Mouse (Mus musculus) small intestine, adult 2 months (tissue): ENCODE results near the gene Timm50. TPM values are rescaled to one million over a fixed set of nuclear protein-coding genes. Genes with fewer than 3 reads are reported as not detected.

ENCODE experiments used
- H3K27ac ChIP-seq: fragments of 200-500 bp; 2 replicates; pipeline ENCODE4 v1.5.1; 2012; ENCODE audit warnings: low read depth, low read length, control low read depth, inconsistent platforms; ENCODE audit not compliant: insufficient read depth
- H3K27me3 ChIP-seq: fragments of 200-500 bp; 2 replicates; pipeline ENCODE4 v1.6.1; 2012; ENCODE audit warnings: mild to moderate bottlenecking, moderate library complexity, low read length, inconsistent platforms; ENCODE audit not compliant: control insufficient read depth, insufficient read depth
- H3K36me3 ChIP-seq: fragments of 200-500 bp; 2 replicates; pipeline ENCODE4 v1.6.1; 2012; ENCODE audit warnings: mild to moderate bottlenecking, low read length, control low read depth, inconsistent platforms; ENCODE audit not compliant: control insufficient read depth, insufficient read depth
- H3K4me1 ChIP-seq: fragments of 200-500 bp; 2 replicates; pipeline ENCODE4 v1.6.1; 2012; ENCODE audit warnings: low read length, inconsistent platforms, mixed read lengths; ENCODE audit not compliant: control insufficient read depth, insufficient read depth, insufficient read length
- H3K4me3 ChIP-seq: fragments of 200-500 bp; 2 replicates; pipeline ENCODE4 v1.5.1; 2012; ENCODE audit warnings: low read depth, mild to moderate bottlenecking, control low read depth, inconsistent platforms, low read length, moderate library complexity
- CTCF ChIP-seq: fragments of 200-500 bp; IDR thresholded peaks from 2 replicates; pipeline ENCODE4 v1.5.1; 2012; ENCODE audit warnings: low read depth, mild to moderate bottlenecking, control low read depth, inconsistent platforms, low read length, moderate library complexity, mixed read lengths; ENCODE audit not compliant: insufficient replicate concordance, insufficient read length; ENCODE audit errors: extremely low read depth
- POLR2A ChIP-seq: fragments of 200-500 bp; IDR thresholded peaks from 2 replicates; pipeline ENCODE4 v1.6.1; 2012; ENCODE audit warnings: low read depth, mild to moderate bottlenecking, control low read depth, inconsistent platforms, low read length, moderate library complexity
- WGBS: fragments of 180-500 bp; shearing (Covaris S2); methylation state at CpG from one replicate; pipeline ENCODE4 v1.1.7; 2018; 5-methylcytosine and 5-hydroxymethylcytosine counted together
- polyA plus RNA-seq: library from polyadenylated mRNA; depleted of rRNA; stranded (reverse); fragments of >200 nt; gene quantifications from 2 replicates; pipeline ENCODE4 v1.2.3, GENCODE M21; 2012

Timm50 gene
- polyA plus RNA-seq, 1 experiment = 62.7 TPM

- no peaks in the 10 kb centered on the region for H3K36me3 ChIP-seq
- peaks cover 10% of the 10 kb centered on the region for H3K4me1 ChIP-seq
- H3K27me3 ChIP-seq = peaks cover 48% of the 10 kb centered on the region
- H3K27ac ChIP-seq = no peak overlapping the region
- no peak overlapping the region for H3K4me3 ChIP-seq
- 1% methylated on average over 18 of the region's 18 CpGs for WGBS
- TF ChIP-seq CTCF = no peak
- TF ChIP-seq POLR2A = no peak
These were observed 21.7 kb downstream of the Timm50 start for GRCm38 (mm10) chr7:28290165-28290564.

GRCm38 (mm10) chr7:28280630-28281029, 31.2 kb downstream of the Timm50 start:
- WGBS = 73% methylated on average over 7 of the region's 7 CpGs
- H3K27ac ChIP-seq = no peak overlapping the region
- H3K27me3 ChIP-seq = no peaks in the 10 kb centered on the region
- H3K4me3 ChIP-seq = no peak overlapping the region
- H3K4me1 ChIP-seq = peaks cover 2% of the 10 kb centered on the region
- no peak for TF ChIP-seq POLR2A
- TF ChIP-seq CTCF = no peak
- no peaks in the 10 kb centered on the region for H3K36me3 ChIP-seq

- Histone ChIP-seq H3K27me3 (no peaks in the 10 kb centered on the region), H3K4me1 (peaks cover 2% of the 10 kb centered on the region), H3K27ac (no peak overlapping the region), H3K36me3 (no peaks in the 10 kb centered on the region), H3K4me3 (peak overlapping the region; percentile 76)
- 85% methylated on average over 7 of the region's 7 CpGs for WGBS
- no peak for TF ChIP-seq POLR2A
- TF ChIP-seq CTCF = no peak
These were observed 33.6 kb downstream of the Timm50 start for GRCm38 (mm10) chr7:28278279-28278652.

- no peaks in the 10 kb centered on the region for H3K27me3 ChIP-seq
- no peaks in the 10 kb centered on the region for H3K36me3 ChIP-seq
- WGBS = 3% methylated on average over 68 of the region's 68 CpGs
- H3K4me1 ChIP-seq = peaks cover 2% of the 10 kb centered on the region
- TF ChIP-seq CTCF (peak; percentile 85), POLR2A (0 out of 2 replicates have a peak, but pooled peaks have one; percentile 18)
- peak within 1 kb of the TSS; percentile 76 for H3K4me3 ChIP-seq
- H3K27ac ChIP-seq = no peak within 1 kb of the TSS
These were observed 34.1 kb downstream of the Timm50 start, which contains the start of gene Eid2b for GRCm38 (mm10) chr7:28277615-28278278. Gene Eid2b (plus strand): TSS chr7:28277739.

- 52% methylated on average over 8 of the region's 8 CpGs for WGBS
- no peak for TF ChIP-seq CTCF
- TF ChIP-seq POLR2A = no peak
- H3K4me3 ChIP-seq = no peak overlapping the region
These were observed 34.6 kb downstream of the Timm50 start for GRCm38 (mm10) chr7:28277237-28277614.

GRCm38 (mm10) chr7:28271761-28272160, 40.1 kb downstream of the Timm50 start:
- TF ChIP-seq CTCF (no peak), POLR2A (no peak)
- peaks cover 4% of the 10 kb centered on the region; the same call in 1 of the 2 replicates for H3K4me1 ChIP-seq
- H3K4me3 ChIP-seq = no peak overlapping the region
- no peaks in the 10 kb centered on the region for H3K36me3 ChIP-seq
- H3K27ac ChIP-seq = no peak overlapping the region
- H3K27me3 ChIP-seq = peaks cover 5% of the 10 kb centered on the region
- WGBS = 64% methylated on average over 3 of the region's 3 CpGs

More at GRCm38 (mm10) chr7:28277237-28277614, 34.6 kb downstream of the Timm50 start:
- no peak overlapping the region for H3K27ac ChIP-seq
- H3K4me1 ChIP-seq = peaks cover 2% of the 10 kb centered on the region
- H3K36me3 ChIP-seq = no peaks in the 10 kb centered on the region
- no peaks in the 10 kb centered on the region for H3K27me3 ChIP-seq

GRCm38 (mm10) chr7:28269355-28269754, 42.5 kb downstream of the Timm50 start:
- no peak for TF ChIP-seq POLR2A
- TF ChIP-seq CTCF = no peak
- 95% methylated on average over 12 of the region's 12 CpGs for WGBS
- Histone ChIP-seq H3K4me3 (no peak overlapping the region), H3K36me3 (no peaks in the 10 kb centered on the region), H3K4me1 (peaks cover 4% of the 10 kb centered on the region; the same call in 1 of the 2 replicates), H3K27me3 (peaks cover 5% of the 10 kb centered on the region), H3K27ac (no peak overlapping the region)
